Mouse (Mus musculus) heart, embryonic 16.5 days (tissue): Measurements from ENCODE around the gene Myg1. TPM values are rescaled to one million over a fixed set of nuclear protein-coding genes. Genes with fewer than 3 reads are reported as not detected.

ENCODE experiments used
- ATAC-seq: fragments of 200-750 bp; cut with Nextera tagmentation; replicated peaks from 2 replicates; pipeline ENCODE4 v1.8.0; 2017; ENCODE audit warnings: moderate number of reproducible peaks; ENCODE audit not compliant: insufficient read depth, low FRiP score; ENCODE audit errors: extremely low read depth
- H3K27ac ChIP-seq: fragments of 300-500 bp; sonication (generic); 2 replicates; pipeline ENCODE4 v1.5.1; 2014; ENCODE audit warnings: mild to moderate bottlenecking, low read length, control low read depth, moderate library complexity
- H3K27me3 ChIP-seq: fragments of 300-500 bp; sonication (generic); 2 replicates; pipeline ENCODE4 v1.6.1; 2014; ENCODE audit warnings: low read length, mixed read lengths; ENCODE audit not compliant: control insufficient read depth, insufficient read depth
- H3K36me3 ChIP-seq: fragments of 300-500 bp; sonication (generic); 2 replicates; pipeline ENCODE4 v1.6.1; 2014; ENCODE audit not compliant: control insufficient read depth, insufficient read depth
- H3K4me1 ChIP-seq: fragments of 300-500 bp; sonication (generic); 2 replicates; pipeline ENCODE4 v1.6.1; 2014; ENCODE audit warnings: low read length, mixed read lengths; ENCODE audit not compliant: control insufficient read depth, insufficient read depth
- H3K4me2 ChIP-seq: fragments of 300-500 bp; sonication (generic); 2 replicates; pipeline ENCODE4 v1.6.1; 2014; ENCODE audit warnings: low read depth, mild to moderate bottlenecking, control low read depth, low read length
- H3K4me3 ChIP-seq: fragments of 300-500 bp; sonication (generic); 2 replicates; pipeline ENCODE4 v1.5.1; 2014; ENCODE audit warnings: mild to moderate bottlenecking, control low read depth, low read length
- H3K9ac ChIP-seq: fragments of 300-500 bp; sonication (generic); 2 replicates; pipeline ENCODE4 v1.6.1; 2014; ENCODE audit warnings: low read length, control low read depth
- H3K9me3 ChIP-seq: fragments of 300-500 bp; sonication (generic); replicated peaks from 2 replicates; pipeline ENCODE4 v1.6.1; 2016; ENCODE audit warnings: low read length; ENCODE audit not compliant: control insufficient read depth
- WGBS: fragments of 180-500 bp; shearing (Covaris S2); extraction: QIAGEN DNeasy Blood & Tissue Kit; methylation state at CpG from one replicate; pipeline ENCODE4 v1.1.7; 2014; 5-methylcytosine and 5-hydroxymethylcytosine counted together
- polyA plus RNA-seq: library from polyadenylated mRNA; unstranded; fragments of >200 nt; fragmentation: Nextera tagmentation; extraction: Ambion mirVana; gene quantifications from 2 replicates; pipeline ENCODE4 v1.2.1, GENCODE M21; 2015

Gene Myg1
- polyA plus RNA-seq, 1 experiment from 2014 or later, result 56.6 TPM

GRCm38 (mm10) chr15:102355134-102355870, 23.8 kb downstream of the Myg1 start:
- Histone ChIP-seq H3K4me1 (peaks cover 22% of the 10 kb centered on the region), H3K4me2 (peak overlapping the region; percentile 99), H3K4me3 (peak overlapping the region; percentile 64), H3K36me3 (no peaks in the 10 kb centered on the region), H3K9me3 (no peaks in the 10 kb centered on the region), H3K9ac (peak overlapping the region; percentile 82), H3K27ac (peak overlapping the region; percentile 64; the same call in 1 of the 2 replicates), H3K27me3 (peaks cover 38% of the 10 kb centered on the region)
- under 1% methylated on average over 49 of the region's 49 CpGs for WGBS
- peak; percentile 50 for ATAC-seq

GRCm38 (mm10) chr15:102355871-102356441, 24.4 kb downstream of the Myg1 start:
- Histone ChIP-seq H3K9ac (peak overlapping the region; percentile 82), H3K4me1 (peaks cover 22% of the 10 kb centered on the region), H3K36me3 (no peaks in the 10 kb centered on the region), H3K4me3 (peak overlapping the region; percentile 64), H3K27me3 (peaks cover 38% of the 10 kb centered on the region), H3K27ac (peak overlapping the region; percentile 64; the same call in 1 of the 2 replicates), H3K4me2 (peak overlapping the region; percentile 99), H3K9me3 (no peaks in the 10 kb centered on the region)
- ATAC-seq, result 0 out of 2 replicates have a peak, but pooled peaks have one; percentile 5
- WGBS, result 3% methylated on average over 38 of the region's 38 CpGs

GRCm38 (mm10) chr15:102356501-102357325, 25.2 kb downstream of the Myg1 start:
- Histone ChIP-seq H3K4me1 (peaks cover 19% of the 10 kb centered on the region), H3K9me3 (no peaks in the 10 kb centered on the region), H3K9ac (no peak overlapping the region), H3K36me3 (no peaks in the 10 kb centered on the region), H3K27me3 (peaks cover 38% of the 10 kb centered on the region), H3K27ac (no peak overlapping the region), H3K4me2 (peak overlapping the region; percentile 99), H3K4me3 (no peak overlapping the region)
- ATAC-seq, result no peak
- 52% methylated on average over 16 of the region's 16 CpGs for WGBS

- ATAC-seq, result no peak
- WGBS, result 3% methylated on average over 25 of the region's 25 CpGs
- H3K4me1 ChIP-seq, result peaks cover 27% of the 10 kb centered on the region
- H3K27ac ChIP-seq, result no peak overlapping the region
- no peaks in the 10 kb centered on the region for H3K36me3 ChIP-seq
- H3K9me3 ChIP-seq, result no peaks in the 10 kb centered on the region
- peak overlapping the region; percentile 6 for H3K4me3 ChIP-seq
- H3K27me3 ChIP-seq, result peaks cover 41% of the 10 kb centered on the region
- no peak overlapping the region for H3K9ac ChIP-seq
- H3K4me2 ChIP-seq, result peak overlapping the region; percentile 41
Measured at GRCm38 (mm10) chr15:102358126-102358525, 26.6 kb downstream of the Myg1 start.

- no peak overlapping the region for H3K27ac ChIP-seq
- H3K36me3 ChIP-seq, result no peaks in the 10 kb centered on the region
- ATAC-seq, result no peak
- no peak overlapping the region for H3K4me2 ChIP-seq
- H3K9ac ChIP-seq, result no peak overlapping the region
- peaks cover 41% of the 10 kb centered on the region for H3K27me3 ChIP-seq
- H3K4me3 ChIP-seq, result no peak overlapping the region
- 31% methylated on average over 5 of the region's 5 CpGs for WGBS
- H3K9me3 ChIP-seq, result no peaks in the 10 kb centered on the region
- H3K4me1 ChIP-seq, result peaks cover 27% of the 10 kb centered on the region
Measured at GRCm38 (mm10) chr15:102358834-102359233, 27.3 kb downstream of the Myg1 start.

GRCm38 (mm10) chr15:102362648-102363047, 31.1 kb downstream of the Myg1 start:
- H3K27ac ChIP-seq, result peak overlapping the region; percentile 14; the same call in 1 of the 2 replicates
- no peaks in the 10 kb centered on the region for H3K36me3 ChIP-seq
- peak overlapping the region; percentile 67 for H3K9ac ChIP-seq
- H3K4me2 ChIP-seq, result peak overlapping the region; percentile 60
- WGBS, result 8% methylated on average over 13 of the region's 14 CpGs
- peak overlapping the region; percentile 33 for H3K4me3 ChIP-seq
- H3K27me3 ChIP-seq, result peaks cover 37% of the 10 kb centered on the region
- H3K4me1 ChIP-seq, result peaks cover 21% of the 10 kb centered on the region
- no peaks in the 10 kb centered on the region for H3K9me3 ChIP-seq
- peak; percentile 30 for ATAC-seq

- no peak for ATAC-seq
- H3K27ac ChIP-seq, result no peak overlapping the region
- H3K9ac ChIP-seq, result no peak overlapping the region
- no peak overlapping the region for H3K4me2 ChIP-seq
- H3K27me3 ChIP-seq, result peaks cover 26% of the 10 kb centered on the region
- peaks cover 14% of the 10 kb centered on the region for H3K4me1 ChIP-seq
- H3K4me3 ChIP-seq, result no peak overlapping the region
- no peaks in the 10 kb centered on the region for H3K9me3 ChIP-seq
- 94% methylated on average over 1 of the region's 1 CpGs for WGBS
- no peaks in the 10 kb centered on the region for H3K36me3 ChIP-seq
Measured at GRCm38 (mm10) chr15:102364678-102365077, 33.2 kb downstream of the Myg1 start.

- Histone ChIP-seq H3K9me3 (no peaks in the 10 kb centered on the region), H3K4me2 (peak overlapping the region; percentile 46), H3K4me3 (peak overlapping the region; percentile 28), H3K27ac (no peak overlapping the region), H3K4me1 (peaks cover 14% of the 10 kb centered on the region), H3K27me3 (peaks cover 25% of the 10 kb centered on the region), H3K36me3 (no peaks in the 10 kb centered on the region), H3K9ac (peak overlapping the region; percentile 41; the same call in 1 of the 2 replicates)
- ATAC-seq, result no peak
- 18% methylated on average over 7 of the region's 7 CpGs for WGBS
Measured at GRCm38 (mm10) chr15:102366238-102366637, 34.7 kb downstream of the Myg1 start.
